Mouse (Mus musculus): ENCODE measurements around the gene Arxes1.

DNA sequence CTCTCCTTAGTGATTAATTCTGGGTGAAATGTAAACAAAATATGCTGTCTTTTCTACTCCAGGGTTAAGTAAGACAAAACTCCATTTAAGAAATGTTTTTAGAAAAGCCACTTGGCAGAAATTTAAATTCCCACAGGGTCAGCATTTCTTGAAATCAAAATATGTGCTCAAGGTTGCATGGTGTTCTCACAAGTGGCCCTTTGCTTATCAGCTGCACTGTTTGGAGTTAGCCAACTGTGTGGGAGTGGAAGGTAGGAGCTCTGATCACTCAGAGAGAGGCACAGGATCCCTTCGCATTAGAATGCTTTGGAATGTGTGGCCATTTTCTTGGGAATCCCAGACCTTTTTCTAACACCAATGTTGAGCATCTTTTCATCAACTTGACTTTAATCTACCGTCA, 42.5 kb upstream of the Arxes1 start:
- no peak for TF ChIP-seq POLR2A (IDR thresholded peaks at IDR 0.05; ENCODE audit: control insufficient read depth, low read depth, low read length)
- no peak for TF ChIP-seq CTCF (IDR thresholded peaks at IDR 0.05; ENCODE audit: control insufficient read depth, insufficient read depth, insufficient replicate concordance, low read depth, low read length)

All from testis, adult 2 months (tissue).